Mouse (Mus musculus) kidney, adult 2 months (tissue): Measurements from ENCODE around the gene Rnf151. TPM values are rescaled to one million over a fixed set of nuclear protein-coding genes. Genes with fewer than 3 reads are reported as not detected.
"Not testable (repeated sequence)": the region's sequence is repeated elsewhere in the genome, so short reads cannot be mapped to it uniquely, and the experiment has no call there.

ENCODE experiments used
- DNase-seq: peaks from one replicate; pipeline ENCODE4 v3.0.0; 2021
- H3K27ac ChIP-seq: fragments of 200-500 bp; 2 replicates; pipeline ENCODE4 v1.5.1; 2012; ENCODE audit warnings: low read depth, low read length, control low read depth, inconsistent platforms; ENCODE audit not compliant: insufficient read depth
- H3K27me3 ChIP-seq: fragments of 200-500 bp; replicated peaks from 2 replicates; pipeline ENCODE4 v1.6.1; 2012; ENCODE audit warnings: mild to moderate bottlenecking, moderate library complexity, low read length, inconsistent platforms; ENCODE audit not compliant: control insufficient read depth, insufficient read depth
- H3K36me3 ChIP-seq: fragments of 200-500 bp; 2 replicates; pipeline ENCODE4 v1.6.1; 2012; ENCODE audit warnings: mild to moderate bottlenecking, moderate library complexity, low read length, inconsistent platforms; ENCODE audit not compliant: control insufficient read depth, insufficient read depth
- H3K4me1 ChIP-seq: fragments of 200-500 bp; 2 replicates; pipeline ENCODE4 v1.6.1; 2011; ENCODE audit warnings: low read length; ENCODE audit not compliant: control insufficient read depth, insufficient read depth
- H3K4me3 ChIP-seq: fragments of 200-500 bp; 2 replicates; pipeline ENCODE4 v1.5.1; 2011; ENCODE audit warnings: mild to moderate bottlenecking, low read depth, low read length, control low read depth; ENCODE audit not compliant: insufficient read depth
- CTCF ChIP-seq: fragments of 200-500 bp; conservative IDR thresholded peaks from 2 replicates; pipeline ENCODE4 v1.5.1; 2011; ENCODE audit warnings: low read depth, mild to moderate bottlenecking, control low read depth, low read length, moderate library complexity, mixed read lengths; ENCODE audit not compliant: insufficient read depth, insufficient read length
- POLR2A ChIP-seq: fragments of 200-500 bp; IDR thresholded peaks from one replicate; pipeline ENCODE4 v1.6.1; 2011; ENCODE audit warnings: low read depth, low read length, control low read depth
- WGBS: fragments of 180-500 bp; shearing (Covaris S2); methylation state at CpG from one replicate; pipeline ENCODE4 v1.1.7; 2018; 5-methylcytosine and 5-hydroxymethylcytosine counted together
- polyA plus RNA-seq: library from polyadenylated mRNA; depleted of rRNA; stranded (reverse); fragments of >200 nt; gene quantifications from 2 replicates; pipeline ENCODE4 v1.2.3, GENCODE M21; 2012; rRNA removed

The Rnf151 gene
- polyA plus RNA-seq, 1 experiment: 0.16 TPM

- no peak for TF ChIP-seq CTCF
- no peak for TF ChIP-seq POLR2A
- Histone ChIP-seq H3K4me3 (peak overlapping the region; percentile 95), H3K27ac (peak overlapping the region; percentile 48), H3K4me1 (peaks cover 14% of the 10 kb centered on the region), H3K36me3 (no peaks in the 10 kb centered on the region), H3K27me3 (no peaks in the 10 kb centered on the region)
- DNase-seq: no peak
- 5% methylated on average over 8 of the region's 8 CpGs for WGBS
Measured at GRCm38 (mm10) chr17:24670246-24670844, 47.5 kb downstream of the Rnf151 start.

DNA sequence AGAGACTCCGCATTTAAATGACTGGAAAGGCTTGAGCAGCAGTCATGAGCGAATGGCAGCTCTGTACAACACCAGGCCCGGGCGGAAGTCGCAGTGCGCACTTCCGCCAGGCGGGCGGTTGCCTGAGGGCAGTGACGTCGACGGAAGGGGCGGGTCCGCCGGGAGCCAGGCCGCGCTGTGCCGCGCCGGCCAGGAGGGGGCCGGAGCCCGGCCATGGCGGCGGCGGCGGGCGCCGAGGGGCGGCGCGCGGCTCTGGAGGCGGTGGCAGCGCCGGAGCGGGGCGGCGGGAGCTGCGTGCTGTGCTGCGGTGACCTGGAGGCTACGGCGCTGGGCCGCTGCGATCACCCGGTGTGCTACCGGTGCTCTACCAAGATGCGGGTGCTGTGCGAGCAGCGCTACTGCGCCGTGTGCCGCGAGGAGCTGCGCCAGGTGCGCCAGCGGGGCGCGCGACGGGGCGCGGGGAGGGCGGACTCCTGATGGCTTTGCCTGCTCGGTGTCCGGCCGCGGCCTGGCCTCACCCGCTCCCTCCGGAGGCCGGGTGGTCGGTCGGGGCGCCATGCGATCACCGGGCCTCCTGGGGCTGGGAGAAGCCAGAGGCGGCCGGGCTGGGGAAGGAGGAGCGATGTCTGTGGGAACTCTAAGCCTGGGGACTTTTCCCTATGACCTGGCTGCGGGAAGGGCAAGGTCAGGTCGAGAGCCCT lies 48.2 kb downstream of the Rnf151 start, which contains the start of gene Zfp598:
TSS of gene Zfp598 (plus strand) at position 143 of the 701 bp plus-strand sequence.
- TF ChIP-seq CTCF (peak; percentile 19; the same call in 1 of the 2 replicates), POLR2A (peak; percentile 12)
- H3K27ac ChIP-seq: peak within 1 kb of the TSS; percentile 48
- no peaks in the 10 kb centered on the region for H3K27me3 ChIP-seq
- under 1% methylated on average over 80 of the region's 80 CpGs for WGBS
- peaks cover 14% of the 10 kb centered on the region for H3K4me1 ChIP-seq
- no peaks in the 10 kb centered on the region for H3K36me3 ChIP-seq
- DNase-seq: peak; percentile 97
- peak within 1 kb of the TSS; percentile 95 for H3K4me3 ChIP-seq

DNA sequence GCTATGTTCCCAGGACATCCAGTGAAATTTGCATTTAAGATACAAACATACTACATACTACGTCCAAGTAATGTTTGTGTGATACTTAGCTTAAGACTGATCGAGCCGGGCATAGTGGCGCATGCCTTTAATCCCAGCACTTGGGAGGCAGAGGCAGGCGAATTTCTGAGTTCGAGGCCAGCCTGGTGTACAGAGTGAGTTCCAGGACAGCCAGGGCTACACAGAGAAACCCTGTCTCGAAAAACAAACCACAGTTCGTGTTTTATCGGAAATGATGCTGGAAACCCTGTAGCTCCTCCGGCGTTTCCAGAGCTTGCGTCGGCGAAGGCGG lies 48.7 kb downstream of the Rnf151 start:
- Histone ChIP-seq H3K27ac (peak overlapping the region; percentile 32; the same call in 1 of the 2 replicates), H3K4me1 (peaks cover 14% of the 10 kb centered on the region), H3K4me3 (peak overlapping the region; percentile 65)
- not testable (repeated sequence) for H3K27me3 ChIP-seq, DNase-seq, H3K36me3 ChIP-seq
- WGBS: 9% methylated on average over 15 of the region's 15 CpGs

- H3K4me3 ChIP-seq: no peak overlapping the region
- H3K36me3 ChIP-seq: no peaks in the 10 kb centered on the region
- WGBS: 13% methylated on average over 6 of the region's 6 CpGs
- peak; percentile 84 for DNase-seq
- H3K4me1 ChIP-seq: peaks cover 14% of the 10 kb centered on the region
- no peak for TF ChIP-seq POLR2A
- TF ChIP-seq CTCF: peak; percentile 89
- no peak overlapping the region for H3K27ac ChIP-seq
- no peaks in the 10 kb centered on the region for H3K27me3 ChIP-seq
Measured at GRCm38 (mm10) chr17:24667416-24667815, 50.4 kb downstream of the Rnf151 start.

- peaks cover 12% of the 10 kb centered on the region for H3K4me1 ChIP-seq
- H3K27me3 ChIP-seq, H3K27ac ChIP-seq, H3K4me3 ChIP-seq, H3K36me3 ChIP-seq, DNase-seq: not testable (repeated sequence)
- 68% methylated on average over 7 of the region's 7 CpGs for WGBS
Measured at GRCm38 (mm10) chr17:24667011-24667410, 50.9 kb downstream of the Rnf151 start.

Other genes starting within 250 kb of the Rnf151 start
- gene E4f1, start 247.8 kb downstream of the Rnf151 start, polyA plus RNA-seq: 63.7 and 72.8 TPM in 2 replicates
- 38.7 and 46.5 TPM in 2 replicates for gene Pgp, start 247.7 kb downstream of the Rnf151 start, polyA plus RNA-seq
- 0.56 and 0.96 TPM in 2 replicates for gene Bricd5, start 244.2 kb downstream of the Rnf151 start, polyA plus RNA-seq
- 26.1 and 32.1 TPM in 2 replicates for gene Mlst8, start 239.0 kb downstream of the Rnf151 start, polyA plus RNA-seq
- 0.52 and 0.80 TPM in 2 replicates for gene Caskin1, start 229.5 kb downstream of the Rnf151 start, polyA plus RNA-seq
- gene Traf7, start 190.1 kb downstream of the Rnf151 start, polyA plus RNA-seq: 108 and 124 TPM in 2 replicates
- gene Rab26, start 183.9 kb downstream of the Rnf151 start, polyA plus RNA-seq: 0.56 and 0.58 TPM in 2 replicates
- 34.6 and 42.9 TPM in 2 replicates for gene Pkd1, start 168.2 kb downstream of the Rnf151 start, polyA plus RNA-seq
- 152 and 174 TPM in 2 replicates for gene Tsc2, start 85.4 kb downstream of the Rnf151 start, polyA plus RNA-seq
- 13.6 and 15.8 TPM in 2 replicates for gene Nthl1, start 85.4 kb downstream of the Rnf151 start, polyA plus RNA-seq
- 111 and 123 TPM in 2 replicates for gene Slc9a3r2, start 67.7 kb downstream of the Rnf151 start, polyA plus RNA-seq
- gene Npw, start 59.6 kb downstream of the Rnf151 start, polyA plus RNA-seq: not detected in 2 replicates
- gene Zfp598, start 48.4 kb downstream of the Rnf151 start, polyA plus RNA-seq: 44.3 and 57.6 TPM in 2 replicates
- gene Syngr3, start 28.1 kb downstream of the Rnf151 start, polyA plus RNA-seq: 1.5 and 2.2 TPM in 2 replicates
- gene Gfer, start 21.9 kb downstream of the Rnf151 start, polyA plus RNA-seq: 29.8 and 34.7 TPM in 2 replicates
- 5.6 and 7.1 TPM in 2 replicates for gene Noxo1, start 21.8 kb downstream of the Rnf151 start, polyA plus RNA-seq
- 48.6 and 49.4 TPM in 2 replicates for gene Tbl3, start 10.4 kb downstream of the Rnf151 start, polyA plus RNA-seq
- 2,444 and 2,611 TPM in 2 replicates for gene Rps2, start 53 bp upstream of the Rnf151 start, polyA plus RNA-seq
- gene Ndufb10, start 6.4 kb upstream of the Rnf151 start, polyA plus RNA-seq: 626 and 656 TPM in 2 replicates
- gene Rpl3l, start 9.8 kb upstream of the Rnf151 start, polyA plus RNA-seq: 0.38 and 4.7 TPM in 2 replicates
- 169 and 209 TPM in 2 replicates for gene Msrb1, start 18.6 kb upstream of the Rnf151 start, polyA plus RNA-seq
- gene Hs3st6, start 34.9 kb upstream of the Rnf151 start, polyA plus RNA-seq: 7.4 and 11.9 TPM in 2 replicates
- not detected in 2 replicates for gene Meiob, start 86.2 kb upstream of the Rnf151 start, polyA plus RNA-seq
- gene Hagh, start 122.1 kb upstream of the Rnf151 start, polyA plus RNA-seq: 636 and 727 TPM in 2 replicates
- 103 and 123 TPM in 2 replicates for gene Fahd1, start 132.3 kb upstream of the Rnf151 start, polyA plus RNA-seq
- 50.6 and 77.3 TPM in 2 replicates for gene Igfals, start 147.9 kb upstream of the Rnf151 start, polyA plus RNA-seq
- gene Nubp2, start 168.3 kb upstream of the Rnf151 start, polyA plus RNA-seq: 37.2 and 38.4 TPM in 2 replicates
- 55.5 and 69.0 TPM in 2 replicates for gene Spsb3, start 168.6 kb upstream of the Rnf151 start, polyA plus RNA-seq
- 32.2 and 40.7 TPM in 2 replicates for gene Eme2, start 177.0 kb upstream of the Rnf151 start, polyA plus RNA-seq
- gene Mrps34, start 177.1 kb upstream of the Rnf151 start, polyA plus RNA-seq: 162 and 199 TPM in 2 replicates
- 112 and 115 TPM in 2 replicates for gene Nme3, start 178.4 kb upstream of the Rnf151 start, polyA plus RNA-seq
- 58.1 and 69.1 TPM in 2 replicates for gene Mapk8ip3, start 218.9 kb upstream of the Rnf151 start, polyA plus RNA-seq
- gene Jpt2, start 242.6 kb upstream of the Rnf151 start, polyA plus RNA-seq: 23.8 and 31.0 TPM in 2 replicates